ENCODE assay signal across 8 mouse cellular contexts in the genomic region with DNA sequence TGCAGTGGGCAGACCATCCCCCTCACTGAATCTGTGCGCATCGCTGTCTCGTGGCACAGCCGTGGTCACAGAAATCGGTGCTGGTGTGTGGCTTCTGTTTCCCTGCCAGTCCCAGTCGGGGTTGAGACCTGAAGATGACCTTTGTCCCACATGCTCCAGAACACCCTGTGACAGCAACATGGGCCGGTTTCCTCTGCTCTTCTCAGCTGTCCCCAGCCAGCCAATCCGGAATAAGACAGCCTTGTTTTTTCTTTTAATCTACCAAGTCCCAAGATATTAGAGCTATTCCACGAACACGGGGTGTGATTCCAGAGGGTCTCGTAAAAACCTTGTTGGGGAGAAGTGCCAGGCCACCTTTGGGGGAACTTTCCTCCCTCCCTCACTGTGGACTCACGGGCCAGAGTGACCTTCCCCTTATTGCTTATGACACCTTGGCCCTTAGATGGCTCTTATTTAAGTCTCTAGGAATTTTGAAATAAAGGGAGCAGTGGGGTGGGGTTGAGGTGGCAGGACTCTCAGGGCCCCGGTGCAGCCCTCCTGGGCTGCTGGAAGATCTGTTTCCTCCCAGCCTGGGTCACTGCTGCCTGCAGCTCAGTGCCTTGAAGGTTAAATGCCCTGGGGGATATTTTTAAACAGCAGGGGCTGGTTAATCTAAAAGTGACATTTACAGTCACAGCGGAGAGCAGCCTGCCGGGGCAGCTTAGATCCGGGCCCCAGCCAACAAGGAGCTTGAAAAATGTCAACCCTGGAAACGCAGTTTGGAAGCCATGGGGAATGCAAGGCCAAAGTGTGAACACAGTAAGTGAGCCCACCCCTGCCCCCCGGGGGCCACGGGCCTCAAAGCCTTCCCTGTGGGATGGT. TPM values are rescaled to one million over a fixed set of nuclear protein-coding genes. Genes with fewer than 3 reads are reported as not detected.
DNase-seq lines count a peak whose midpoint lies in the region; ATAC-seq lines count a peak whose summit lies in the region.

A gene (plus strand): TSS at position 508 of the 861 bp plus-strand sequence.

- no peak within 1 kb of the TSS for H3K4me3 ChIP-seq in hindbrain, embryonic 12.5 days
- no peak within 1 kb of the TSS for H3K4me3 ChIP-seq in hindbrain, embryonic 11.5 days (ENCODE audit: low read depth, low read length)
- peak within 1 kb of the TSS; percentile 50 for H3K4me3 ChIP-seq in heart, embryonic 13.5 days

- DNase-seq in hindbrain, embryonic 11.5 days (ENCODE audit: low spot score): no peak
- peak; percentile 52 to 66 for DNase-seq in adrenal gland, postnatal 36 days
- DNase-seq in kidney, postnatal 36 days: peak; percentile 66 to 71
- DNase-seq in cerebellum, adult 18-20 months: no peak
- DNase-seq in thymus, postnatal 25 days: no peak

- ATAC-seq in hindbrain, embryonic 12.5 days (ENCODE audit: low FRiP score): no peak
- no peak for ATAC-seq in hindbrain, embryonic 11.5 days (ENCODE audit: low FRiP score)
- no peak for ATAC-seq in heart, embryonic 13.5 days (ENCODE audit: extremely low read depth, insufficient number of reproducible peaks, low FRiP score, low TSS enrichment)
- ATAC-seq in frontal cortex, adult (ENCODE audit: low TSS enrichment): no peak

- H3K27me3 ChIP-seq in hindbrain, embryonic 12.5 days: no peaks in the 10 kb centered on the region
- no peaks in the 10 kb centered on the region for H3K27me3 ChIP-seq in hindbrain, embryonic 11.5 days (ENCODE audit: control insufficient read depth, insufficient read depth, low read length)
- H3K27me3 ChIP-seq in heart, embryonic 13.5 days (replicated peaks): no peaks in the 10 kb centered on the region

- no peak within 1 kb of the TSS for H3K9ac ChIP-seq in hindbrain, embryonic 12.5 days
- no peak within 1 kb of the TSS for H3K9ac ChIP-seq in hindbrain, embryonic 11.5 days (ENCODE audit: low read depth, low read length)
- peak within 1 kb of the TSS; percentile 84 for H3K9ac ChIP-seq in heart, embryonic 13.5 days

- no peaks in the 10 kb centered on the region for H3K36me3 ChIP-seq in hindbrain, embryonic 12.5 days
- no peaks in the 10 kb centered on the region for H3K36me3 ChIP-seq in hindbrain, embryonic 11.5 days (ENCODE audit: control insufficient read depth, insufficient read depth, low read length)
- H3K36me3 ChIP-seq in heart, embryonic 13.5 days: no peaks in the 10 kb centered on the region

- WGBS in hindbrain, embryonic 12.5 days: 43% methylated on average over 19 of the region's 19 CpGs
- WGBS in hindbrain, embryonic 11.5 days: 46% methylated on average over 19 of the region's 19 CpGs
- 19% methylated on average over 19 of the region's 19 CpGs for WGBS in heart, embryonic 13.5 days

- no peak within 1 kb of the TSS for H3K4me2 ChIP-seq in hindbrain, embryonic 12.5 days (replicated peaks)
- no peak within 1 kb of the TSS for H3K4me2 ChIP-seq in hindbrain, embryonic 11.5 days (replicated peaks; ENCODE audit: low read depth, low read length)
- H3K4me2 ChIP-seq in heart, embryonic 13.5 days: peak within 1 kb of the TSS; percentile 64

- H3K27ac ChIP-seq in hindbrain, embryonic 12.5 days: peak within 1 kb of the TSS; percentile 35; the same call in 1 of the 2 replicates
- H3K27ac ChIP-seq in hindbrain, embryonic 11.5 days (ENCODE audit: low read depth, low read length): no peak within 1 kb of the TSS
- H3K27ac ChIP-seq in heart, embryonic 13.5 days (replicated peaks): peak within 1 kb of the TSS; percentile 98

- 0 out of 2 replicates have a peak, but pooled peaks cover 3% of the 10 kb centered on the region for H3K9me3 ChIP-seq in hindbrain, embryonic 12.5 days (replicated peaks)
- no peaks in the 10 kb centered on the region for H3K9me3 ChIP-seq in hindbrain, embryonic 11.5 days (ENCODE audit: control insufficient read depth, low read length)
- no peaks in the 10 kb centered on the region for H3K9me3 ChIP-seq in heart, embryonic 13.5 days

- peaks cover 5% of the 10 kb centered on the region for H3K4me1 ChIP-seq in hindbrain, embryonic 12.5 days
- no peaks in the 10 kb centered on the region for H3K4me1 ChIP-seq in hindbrain, embryonic 11.5 days (replicated peaks; ENCODE audit: control insufficient read depth, insufficient read depth, low read length)
- peaks cover 41% of the 10 kb centered on the region for H3K4me1 ChIP-seq in heart, embryonic 13.5 days

RNA-seq across cellular contexts. Expression of the gene that starts here (rescaled TPM):
- 2.4 and 3.4 TPM in 2 replicates for polyA plus RNA-seq in hindbrain, embryonic 12.5 days (2016; fragmentation: Nextera tagmentation; extraction: Ambion mirVana)
- 1.4 and 1.6 TPM in 2 replicates for polyA plus RNA-seq in hindbrain, embryonic 11.5 days (2014; fragmentation: Nextera tagmentation; extraction: Ambion mirVana)
- 100 to 1,000 TPM; 128 to 139 TPM for total RNA-seq in adrenal gland, postnatal 36 days (2021)
- 8.9 and 9.5 TPM in 2 replicates for polyA plus RNA-seq in heart, embryonic 13.5 days (2015; fragmentation: Nextera tagmentation; extraction: Ambion mirVana)

Comparison
In these comparisons a context has a peak if more than half of its experiments do, and no peak if none do; other contexts are left out.
1. DNase-seq: peak in adrenal gland, postnatal 36 days (2 of 2) and kidney, postnatal 36 days (2 of 2); none in hindbrain, embryonic 11.5 days (single experiment), cerebellum, adult 18-20 months (0 of 2) and thymus, postnatal 25 days (single experiment).